Mouse (Mus musculus) 3134 (cell line): ENCODE measurements around the gene Aasdh.
"Not testable (repeated sequence)": the region's sequence is repeated elsewhere in the genome, so short reads cannot be mapped to it uniquely, and the experiment has no call there.

ENCODE experiments used
- DNase-seq: peaks from one replicate; pipeline ENCODE4 v3.0.0-alpha.2; 2011; ENCODE audit warnings: low spot score; ENCODE audit not compliant: insufficient read length; ENCODE audit errors: extremely low read depth

Aasdh gene

DNA sequence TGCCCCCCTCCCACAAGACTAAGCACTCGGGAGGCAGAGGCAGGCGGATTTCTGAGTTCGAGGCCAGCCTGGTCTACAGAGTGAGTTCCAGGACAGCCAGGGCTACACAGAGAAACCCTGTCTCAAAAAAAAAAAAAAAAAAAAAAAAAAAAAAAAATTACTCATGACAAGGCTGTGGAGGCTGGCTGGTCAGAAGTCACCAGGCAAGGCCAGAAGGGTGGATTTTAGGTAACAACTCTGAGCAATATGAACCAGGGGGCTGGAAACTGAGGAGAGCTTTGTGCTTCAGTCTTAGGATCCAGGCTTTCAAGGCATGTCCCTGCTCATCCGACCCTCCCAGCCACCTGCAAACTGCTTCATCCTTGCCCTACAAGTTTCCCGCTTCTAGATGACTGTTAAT, 7.2 kb upstream of the Aasdh start:
- not testable (repeated sequence) for DNase-seq

- no peak for DNase-seq
These were observed 5.5 kb upstream of the Aasdh start for GRCm38 (mm10) chr5:76910807-76911206.

GRCm38 (mm10) chr5:76906155-76906499, 813 bp upstream of the Aasdh start:
- no peak for DNase-seq

DNA sequence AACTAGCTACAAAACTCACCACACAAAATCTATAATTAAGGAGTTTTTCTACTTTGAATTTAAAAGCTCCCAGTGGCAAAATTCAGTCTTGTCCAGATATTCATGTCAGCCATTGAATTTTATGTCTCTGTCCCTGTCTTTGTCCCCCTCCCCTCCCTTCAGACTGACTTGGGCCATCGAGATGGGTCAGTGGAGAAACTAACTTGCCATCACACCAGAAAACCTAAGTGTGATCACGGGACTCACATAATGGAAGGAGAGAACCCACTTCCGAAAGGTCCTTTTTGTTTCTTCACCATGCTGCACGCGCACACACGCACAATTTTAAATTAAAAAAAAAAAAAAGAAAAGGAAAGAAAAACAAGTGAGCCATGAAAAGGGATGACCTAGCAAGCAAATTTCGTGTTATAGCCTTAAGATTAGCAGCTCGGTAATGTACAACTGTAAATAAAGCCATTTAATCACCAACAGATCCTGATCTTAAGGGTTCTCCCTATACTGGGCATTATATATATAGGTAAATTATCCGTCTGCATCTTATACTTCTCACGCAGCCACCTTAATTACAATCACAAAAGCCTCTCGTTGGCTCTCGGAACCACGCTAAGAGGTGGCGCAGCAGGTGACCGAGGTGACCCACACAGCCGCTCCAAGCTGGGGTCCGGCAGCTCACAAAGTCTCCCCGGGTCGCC, 455 bp downstream of the Aasdh start:
- DNase-seq = no peak

GRCm38 (mm10) chr5:76902131-76902530, 3.2 kb downstream of the Aasdh start:
- no peak for DNase-seq

DNA sequence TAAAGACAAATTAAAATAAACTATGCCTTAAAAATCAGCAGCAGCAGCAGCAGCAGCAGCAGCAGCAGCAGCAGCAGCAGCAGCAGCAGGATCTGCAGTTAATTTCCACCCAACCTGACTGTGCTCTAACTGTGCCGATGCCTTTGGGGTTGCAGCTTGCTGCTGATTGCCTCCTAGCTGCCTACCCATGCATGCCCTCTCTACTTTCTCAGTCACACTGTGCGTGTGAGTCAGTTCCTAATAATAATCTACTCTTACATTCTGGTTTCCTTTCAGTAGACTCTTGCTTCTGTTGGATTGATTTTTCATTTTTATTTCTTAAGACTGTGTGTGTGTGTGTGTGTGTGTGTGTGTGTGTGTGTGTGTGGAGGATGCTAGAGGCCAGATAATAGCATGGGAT, 12.2 kb downstream of the Aasdh start:
- DNase-seq = no peak

- no peak for DNase-seq
These were observed 12.7 kb downstream of the Aasdh start for GRCm38 (mm10) chr5:76892608-76893007.

GRCm38 (mm10) chr5:76887011-76887410, 18.3 kb downstream of the Aasdh start:
- DNase-seq = no peak

DNA sequence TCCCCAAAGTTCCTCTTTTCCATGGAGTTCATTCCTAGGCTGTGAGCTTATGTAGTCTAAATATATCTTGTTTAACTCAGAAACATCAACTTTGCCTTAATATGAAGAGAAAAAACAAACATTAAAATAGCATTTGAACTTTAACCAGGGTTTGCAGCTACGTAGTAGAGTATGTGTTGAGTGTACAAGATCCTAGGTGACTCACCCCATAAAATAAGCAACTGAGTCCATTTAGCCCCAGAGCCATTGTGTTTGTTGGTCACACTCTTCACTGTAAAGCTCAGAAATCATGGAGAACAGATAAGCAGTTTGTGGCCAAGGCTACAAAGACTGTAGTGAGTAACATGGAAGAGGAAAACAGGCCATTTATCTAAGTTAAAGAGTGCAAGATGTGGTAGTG, 21.2 kb downstream of the Aasdh start:
- DNase-seq = no peak

GRCm38 (mm10) chr5:76876106-76876758, 29.1 kb downstream of the Aasdh start:
- no peak for DNase-seq

DNA sequence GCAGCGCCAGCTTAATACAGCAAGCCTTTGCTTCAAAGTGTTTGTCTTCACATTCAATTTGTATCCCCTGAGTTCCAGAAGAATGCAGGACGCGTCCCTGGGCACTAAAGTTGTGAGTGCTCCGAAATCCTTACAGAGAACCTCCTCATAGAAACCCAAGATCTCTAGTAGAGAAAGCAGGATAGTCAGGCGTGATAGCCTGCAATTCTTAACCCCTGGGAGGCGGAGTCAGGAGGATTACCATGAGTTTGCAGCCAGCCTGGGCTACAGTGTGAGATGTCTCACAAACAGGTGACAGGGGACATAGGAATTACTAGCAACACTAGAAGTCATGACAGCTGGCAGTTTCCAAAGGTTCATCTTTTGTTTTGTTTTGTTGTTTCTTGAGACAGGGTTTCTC, 35.8 kb downstream of the Aasdh start:
- DNase-seq = no peak

GRCm38 (mm10) chr5:76868693-76869286, 36.5 kb downstream of the Aasdh start:
- DNase-seq = no peak

- DNase-seq = no peak
These were observed 38.5 kb downstream of the Aasdh start for GRCm38 (mm10) chr5:76866819-76867218.

GRCm38 (mm10) chr5:76858444-76858843, 46.9 kb downstream of the Aasdh start:
- DNase-seq = no peak

DNA sequence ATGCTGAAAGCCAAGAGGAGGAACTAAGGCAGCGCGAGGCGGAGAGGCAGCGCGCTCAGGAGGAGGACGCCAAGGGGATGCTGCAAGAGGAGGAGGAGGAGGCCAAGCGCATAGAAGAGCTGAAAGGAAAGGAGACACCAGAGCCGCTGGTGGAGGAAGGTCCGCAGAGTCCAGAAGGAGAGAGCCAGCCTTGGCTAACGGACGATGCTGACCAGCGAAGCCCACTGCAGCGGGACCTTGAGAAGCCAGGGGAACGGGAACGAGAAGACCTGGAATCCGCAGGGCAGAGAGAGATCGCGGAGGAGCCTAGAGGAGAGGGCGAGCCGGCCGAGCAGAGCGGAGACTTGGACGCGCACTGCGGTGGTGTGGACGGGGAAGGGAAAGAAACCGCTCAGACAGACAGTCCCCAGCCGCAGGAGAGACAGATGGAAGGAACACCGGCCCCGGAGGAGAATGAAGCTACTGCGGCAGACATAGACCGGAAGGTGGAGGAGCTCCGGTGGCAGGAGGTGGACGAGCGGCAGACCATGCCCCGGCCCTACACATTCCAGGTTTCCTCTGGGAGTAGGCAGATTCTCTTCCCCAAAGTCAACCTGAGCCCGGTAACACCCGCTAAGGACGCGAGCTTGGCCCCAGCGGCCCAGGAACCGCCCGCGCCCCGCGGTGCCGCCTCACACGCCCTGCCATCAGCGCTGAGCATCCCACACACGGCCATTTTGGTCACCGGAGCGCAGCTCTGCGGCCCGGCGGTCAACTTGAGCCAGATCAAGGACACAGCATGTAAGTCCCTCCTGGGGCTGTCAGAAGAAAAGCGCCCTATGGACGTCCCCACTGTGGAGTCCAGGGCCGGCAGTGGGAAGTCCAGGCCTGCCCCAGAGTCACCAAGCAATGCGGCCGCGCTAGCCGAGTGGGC, 48.0 kb downstream of the Aasdh start:
- no peak for DNase-seq

DNA sequence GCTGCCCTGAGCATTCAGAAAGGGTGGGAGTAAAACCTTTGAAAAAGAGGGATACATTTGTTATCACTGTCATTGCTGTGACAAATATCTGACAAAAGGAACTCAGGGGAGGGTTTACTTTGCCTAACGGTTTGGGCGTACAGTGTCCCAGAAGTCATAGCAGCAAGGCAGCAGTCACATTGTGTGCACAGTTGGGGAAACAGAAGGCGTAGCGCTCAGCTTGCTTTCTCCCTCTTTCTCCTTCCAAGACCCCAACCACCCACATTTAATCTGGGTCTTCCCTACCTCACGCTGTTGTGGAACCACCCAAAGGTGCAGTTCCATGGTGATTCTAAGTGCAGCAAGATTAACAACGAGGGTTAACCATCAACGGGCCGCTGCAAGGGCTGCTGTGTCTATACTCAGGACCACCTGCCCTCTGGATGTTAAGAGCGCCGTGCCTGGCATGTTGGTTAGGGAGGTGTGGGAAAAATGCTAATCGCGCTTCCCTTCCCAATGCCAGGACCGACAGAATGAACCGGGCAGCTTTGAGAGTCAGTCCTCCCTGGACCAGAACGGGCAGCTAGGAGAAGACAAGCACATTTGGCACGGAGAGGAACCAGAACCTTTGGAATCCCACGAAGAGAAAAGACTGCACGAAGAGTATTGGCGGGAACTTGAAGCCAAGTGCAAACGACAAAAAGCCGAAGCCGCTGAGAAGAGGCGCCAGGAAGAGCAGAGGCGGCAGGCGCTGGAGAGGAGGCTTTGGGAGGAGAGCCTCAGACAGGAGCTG, 49.3 kb downstream of the Aasdh start:
- no peak for DNase-seq

DNA sequence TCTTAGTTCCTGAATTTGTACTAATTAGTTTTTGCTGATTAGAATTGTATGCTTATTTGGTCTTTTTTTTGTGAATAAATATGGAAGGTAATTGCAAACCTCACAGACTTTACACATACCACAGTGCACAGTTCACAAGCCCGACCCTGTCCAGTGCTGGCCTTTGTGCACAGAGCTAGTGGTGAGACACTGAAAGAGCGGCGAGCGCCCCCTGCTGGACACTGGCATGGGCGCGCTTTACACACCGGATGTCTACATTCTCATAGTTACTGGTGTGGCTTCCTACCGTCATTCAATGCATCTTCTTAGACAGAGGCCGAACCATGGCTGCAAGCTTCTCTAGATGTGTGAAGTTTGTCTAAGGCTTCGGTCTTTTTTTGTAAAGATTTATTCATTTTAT, 51.8 kb downstream of the Aasdh start:
- DNase-seq = peak; percentile 60

DNA sequence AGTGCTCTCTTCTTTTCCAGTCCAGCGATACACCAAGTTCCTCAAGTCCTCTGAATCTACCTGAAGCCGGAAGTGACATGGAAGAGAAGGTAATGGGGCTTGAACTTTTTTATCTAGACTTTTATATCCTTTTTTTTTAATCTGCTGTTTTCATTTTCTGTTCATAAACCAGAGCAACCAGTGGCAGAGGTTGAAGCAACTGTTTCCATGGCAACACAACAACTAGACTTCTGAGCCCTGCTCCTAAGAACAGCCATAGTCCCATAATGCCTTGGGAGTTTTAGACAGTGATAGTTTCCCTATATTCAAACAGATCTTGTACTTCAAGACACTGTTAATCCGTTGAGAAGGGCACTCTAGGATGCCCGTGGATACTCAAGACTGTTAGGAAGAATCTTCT, 54.0 kb downstream of the Aasdh start:
- no peak for DNase-seq

- no peak for DNase-seq
These were observed 58.2 kb downstream of the Aasdh start for GRCm38 (mm10) chr5:76847106-76847505.

DNA sequence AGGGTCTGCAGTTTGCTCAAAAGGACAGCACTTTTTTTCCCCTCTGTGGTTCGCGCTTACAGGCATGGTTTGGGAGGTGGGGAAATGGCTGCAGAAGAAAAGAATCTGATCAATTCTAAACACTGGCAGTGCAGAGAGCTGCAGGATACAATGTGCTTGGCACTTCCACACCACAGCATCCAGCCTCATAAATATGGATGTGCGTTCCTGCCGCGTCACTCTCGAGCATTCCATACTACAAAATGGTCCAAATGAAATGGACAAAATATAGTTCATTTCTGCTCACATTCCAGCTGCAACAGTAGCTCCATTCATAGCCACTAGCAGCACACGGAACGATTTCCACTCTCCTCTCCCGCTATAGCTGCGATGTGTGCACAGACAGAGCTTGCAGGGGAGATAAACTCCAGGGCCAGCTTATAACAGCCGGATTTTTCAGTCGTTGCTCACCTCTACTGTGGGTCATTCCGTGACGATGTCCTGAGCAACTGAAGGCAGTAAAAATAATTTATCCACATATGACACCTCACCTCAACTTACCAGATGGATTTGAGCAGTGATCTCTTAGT, 60.6 kb downstream of the Aasdh start:
- no peak for DNase-seq
